Mouse (Mus musculus): Measurements from ENCODE around the gene Zfp583. TPM values are rescaled to one million over a fixed set of nuclear protein-coding genes. Genes with fewer than 3 reads are reported as not detected.
"Not testable (repeated sequence)": the region's sequence is repeated elsewhere in the genome, so short reads cannot be mapped to it uniquely, and the experiment has no call there.

Gene Zfp583
- polyA plus RNA-seq, 1 experiment from 2014 or later = 13.0 TPM

DNA sequence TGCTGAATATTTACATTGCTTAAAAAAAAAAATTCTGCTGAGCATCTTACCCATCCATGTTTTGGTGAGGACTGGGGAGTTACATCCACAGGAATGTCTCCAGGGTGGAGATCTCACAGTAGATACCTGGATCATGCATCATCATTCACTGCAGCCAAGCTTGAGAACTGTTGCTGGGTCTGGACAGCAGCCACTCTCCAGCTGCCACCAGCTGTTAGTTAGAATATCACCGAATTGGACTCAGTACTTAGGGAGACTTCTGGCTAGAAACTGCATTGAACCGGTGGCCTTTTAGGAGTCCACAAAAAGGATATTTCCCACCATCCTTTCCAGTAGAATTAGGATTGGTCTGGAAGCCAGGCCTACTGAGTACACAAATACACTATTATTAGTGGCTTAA is 27.0 kb upstream of the Zfp583 start:
- Histone ChIP-seq H3K4me3 (no peak overlapping the region), H3K9me3 (no peaks in the 10 kb centered on the region), H3K4me2 (no peak overlapping the region), H3K27me3 (no peaks in the 10 kb centered on the region), H3K4me1 (replicated peaks) (0 out of 2 replicates have a peak, but pooled peaks cover 2% of the 10 kb centered on the region), H3K36me3 (peaks cover 19% of the 10 kb centered on the region), H3K9ac (no peak overlapping the region), H3K27ac (no peak overlapping the region)
- WGBS = 80% methylated on average over 2 of the region's 2 CpGs
- no peak for ATAC-seq (ENCODE audit: low FRiP score)

DNA sequence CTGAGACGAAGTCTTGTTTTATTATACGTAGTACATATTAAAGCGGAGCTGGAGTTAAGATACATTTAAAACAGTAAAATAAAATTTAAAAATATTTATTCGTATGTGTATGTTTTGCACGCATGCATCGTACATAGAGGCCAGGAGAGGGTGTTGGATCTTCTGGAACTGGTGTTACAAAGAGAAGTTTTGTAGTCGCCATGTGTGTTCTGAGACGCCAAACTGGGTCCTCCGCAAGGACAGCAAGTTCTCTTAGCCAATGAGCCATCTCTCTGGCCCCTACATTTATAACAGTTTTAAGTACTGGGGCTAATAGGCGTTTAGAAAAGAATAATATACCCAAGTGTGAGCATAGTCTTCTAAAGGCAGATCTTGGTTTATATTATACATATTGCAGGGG is 13.0 kb upstream of the Zfp583 start:
- H3K9me3 ChIP-seq = no peaks in the 10 kb centered on the region
- peak overlapping the region; percentile 68 for H3K4me3 ChIP-seq
- H3K27ac ChIP-seq = peak overlapping the region; percentile 90; the same call in 1 of the 2 replicates
- peak overlapping the region; percentile 77 for H3K9ac ChIP-seq
- no peaks in the 10 kb centered on the region for H3K27me3 ChIP-seq
- H3K36me3 ChIP-seq = no peaks in the 10 kb centered on the region
- H3K4me1 ChIP-seq (replicated peaks) = no peaks in the 10 kb centered on the region; the same call in 1 of the 2 replicates
- ATAC-seq (ENCODE audit: low FRiP score) = peak; percentile 37
- H3K4me2 ChIP-seq = peak overlapping the region; percentile 51
- 35% methylated on average over 10 of the region's 10 CpGs for WGBS

DNA sequence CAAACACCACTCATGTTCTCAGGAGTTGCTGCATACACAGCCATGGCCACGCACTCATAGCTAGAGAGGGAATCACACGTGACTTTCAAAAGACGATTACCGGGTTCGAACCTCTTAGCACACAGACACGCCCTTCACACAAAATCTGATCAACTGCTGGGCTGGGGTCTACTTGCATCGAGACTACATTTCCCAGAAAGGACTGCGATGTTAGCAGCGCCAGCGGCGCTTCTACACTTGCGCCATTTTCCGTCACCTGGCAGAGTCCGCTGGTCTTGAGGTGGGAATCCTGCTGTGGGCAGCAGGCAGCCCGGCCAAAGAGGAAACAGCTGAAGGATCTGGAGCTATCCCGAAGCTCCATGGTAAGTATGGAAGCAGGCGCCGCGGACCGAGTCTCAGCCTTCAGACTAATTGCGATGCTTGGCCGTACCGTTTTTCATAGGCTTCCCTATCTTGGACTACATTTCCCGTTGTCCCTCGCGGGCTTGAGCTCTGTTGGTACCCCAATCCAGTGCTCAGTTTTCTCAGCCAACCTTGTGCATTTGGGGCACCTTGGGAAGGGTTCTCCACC is 12.5 kb upstream of the Zfp583 start, which contains the start of gene Gm3854:
Gene Gm3854, plus strand, starts transcription at position 259 of the 571 bp plus-strand sequence.
- ATAC-seq (ENCODE audit: low FRiP score) = peak; percentile 94
- H3K4me2 ChIP-seq = peak within 1 kb of the TSS; percentile 51
- no peaks in the 10 kb centered on the region for H3K36me3 ChIP-seq
- peaks cover 3% of the 10 kb centered on the region; the same call in 1 of the 2 replicates for H3K27me3 ChIP-seq
- no peaks in the 10 kb centered on the region; the same call in 1 of the 2 replicates for H3K4me1 ChIP-seq (replicated peaks)
- H3K9me3 ChIP-seq = no peaks in the 10 kb centered on the region
- H3K9ac ChIP-seq = peak within 1 kb of the TSS; percentile 77
- peak within 1 kb of the TSS; percentile 90 for H3K27ac ChIP-seq
- under 1% methylated on average over 26 of the region's 26 CpGs for whole genome bisulfite sequencing
- peak within 1 kb of the TSS; percentile 68 for H3K4me3 ChIP-seq

DNA sequence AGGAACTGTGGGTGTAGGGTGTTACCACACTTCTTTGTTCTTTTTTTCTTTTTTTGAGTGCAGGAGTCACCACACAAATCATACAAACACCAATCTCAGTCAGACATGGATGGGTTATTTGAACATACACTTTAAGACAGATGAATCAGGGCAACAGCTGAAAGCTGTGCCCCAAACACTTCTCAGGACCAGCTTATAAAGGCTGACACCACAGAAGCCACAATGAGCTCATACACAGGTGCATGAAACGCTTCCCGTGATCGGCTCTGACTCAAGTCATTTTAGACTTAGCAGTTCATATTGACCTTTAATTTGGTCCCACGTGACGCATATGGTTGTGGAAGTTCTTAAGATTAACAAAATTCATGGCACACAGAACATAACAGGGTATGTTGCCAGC is 8.8 kb upstream of the Zfp583 start:
- Histone ChIP-seq H3K27me3 (peaks cover 3% of the 10 kb centered on the region; the same call in 1 of the 2 replicates), H3K9ac (no peak overlapping the region), H3K9me3 (no peaks in the 10 kb centered on the region), H3K4me1 (replicated peaks) (no peaks in the 10 kb centered on the region; the same call in 1 of the 2 replicates), H3K27ac (no peak overlapping the region), H3K4me3 (no peak overlapping the region), H3K36me3 (no peaks in the 10 kb centered on the region), H3K4me2 (no peak overlapping the region)
- ATAC-seq (ENCODE audit: low FRiP score) = no peak
- WGBS = 84% methylated on average over 5 of the region's 5 CpGs

DNA sequence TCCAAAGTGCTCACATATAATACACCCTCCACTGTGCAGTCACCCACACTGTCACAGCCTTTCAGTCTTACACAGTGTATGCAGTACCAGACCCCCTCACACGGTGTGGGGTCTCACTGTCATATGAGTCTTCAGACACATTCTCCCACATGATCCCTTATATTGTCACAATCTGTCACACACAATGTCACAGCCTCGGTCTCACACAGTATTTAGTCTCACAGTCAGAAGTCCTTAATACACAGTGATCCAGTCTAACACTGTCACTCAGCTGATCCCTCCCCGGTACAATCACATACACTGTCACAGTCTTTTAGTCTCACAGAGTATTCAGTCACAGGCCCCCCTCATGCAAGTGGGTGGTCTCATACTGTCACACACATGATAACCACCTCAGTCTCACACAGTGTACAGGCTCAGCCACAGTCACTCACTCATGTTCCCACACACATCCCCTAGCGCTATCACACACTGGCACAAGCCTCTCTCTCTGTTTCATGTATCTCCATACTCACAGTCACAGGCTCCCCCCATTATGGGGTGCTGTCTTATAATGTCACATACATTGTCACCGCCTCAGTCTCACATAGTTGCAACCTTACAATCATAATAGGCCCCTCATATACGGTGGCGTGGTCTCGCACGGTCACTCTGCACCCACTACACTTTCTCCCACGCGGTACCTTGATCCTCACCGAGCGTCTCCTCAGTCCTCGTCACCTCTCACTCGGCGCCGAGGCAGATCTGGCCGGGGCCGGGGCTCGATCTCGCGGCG is 440 bp downstream of the Zfp583 start:
- H3K36me3 ChIP-seq = peaks cover 19% of the 10 kb centered on the region; the same call in 1 of the 2 replicates
- peak overlapping the region; percentile 84 for H3K9ac ChIP-seq
- no peaks in the 10 kb centered on the region for H3K27me3 ChIP-seq
- peaks cover 12% of the 10 kb centered on the region for H3K4me1 ChIP-seq (replicated peaks)
- WGBS = 18% methylated on average over 23 of the region's 23 CpGs
- H3K9me3 ChIP-seq = no peaks in the 10 kb centered on the region
- H3K4me2 ChIP-seq = peak overlapping the region; percentile 67
- ATAC-seq (ENCODE audit: low FRiP score) = peak; percentile 90
- peak overlapping the region; percentile 91 for H3K27ac ChIP-seq
- H3K4me3 ChIP-seq = peak overlapping the region; percentile 57

DNA sequence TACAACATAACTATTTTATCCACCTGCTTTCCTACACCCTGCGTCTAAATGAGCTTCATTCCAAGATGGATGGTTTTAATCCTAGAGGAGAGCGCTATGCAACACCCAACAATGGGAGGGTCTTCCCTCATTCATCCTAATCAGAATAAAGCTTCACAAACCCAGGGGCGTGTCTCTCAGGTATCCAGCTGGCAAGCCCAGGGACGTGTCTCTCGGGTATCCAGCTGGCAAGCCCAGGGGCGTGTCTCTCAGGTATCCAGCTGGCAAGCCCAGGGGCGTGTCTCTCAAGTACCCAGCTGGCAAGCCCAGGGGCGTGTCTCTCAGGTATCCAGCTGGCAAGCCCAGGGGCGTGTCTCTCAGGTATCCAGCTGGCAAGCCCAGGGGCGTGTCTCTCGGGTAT is 30.3 kb downstream of the Zfp583 start:
- H3K9ac ChIP-seq; H3K9me3 ChIP-seq; ATAC-seq (ENCODE audit: low FRiP score); H3K4me2 ChIP-seq; H3K27me3 ChIP-seq; H3K27ac ChIP-seq; H3K4me1 ChIP-seq (replicated peaks); H3K4me3 ChIP-seq: not testable (repeated sequence)
- 83% methylated on average over 11 of the region's 11 CpGs for WGBS
- H3K36me3 ChIP-seq = peaks cover 81% of the 10 kb centered on the region

DNA sequence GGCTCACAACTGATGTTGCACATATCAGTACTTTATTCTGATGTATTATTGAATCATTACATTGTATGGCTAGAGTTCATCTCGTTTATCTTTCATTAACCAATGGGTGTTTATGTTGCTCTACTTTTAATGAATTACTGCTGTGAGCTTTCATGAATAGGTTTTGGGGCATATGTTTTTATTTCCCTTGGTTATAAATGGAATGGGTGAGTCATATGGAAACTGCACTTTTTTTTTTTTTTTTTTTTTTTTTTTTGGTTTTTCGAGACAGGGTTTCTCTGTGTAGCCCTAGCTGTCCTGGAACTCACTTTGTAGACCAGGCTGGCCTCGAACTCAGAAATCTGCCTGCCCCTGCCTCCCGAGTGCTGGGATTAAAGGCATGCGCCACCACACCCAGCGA is 40.0 kb downstream of the Zfp583 start:
- H3K4me2 ChIP-seq; ATAC-seq (ENCODE audit: low FRiP score); H3K4me3 ChIP-seq; H3K27me3 ChIP-seq; H3K27ac ChIP-seq; H3K9ac ChIP-seq; H3K9me3 ChIP-seq: not testable (repeated sequence)
- 97% methylated on average over 5 of the region's 6 CpGs for WGBS
- H3K36me3 ChIP-seq = peaks cover 46% of the 10 kb centered on the region
- peaks cover 25% of the 10 kb centered on the region for H3K4me1 ChIP-seq (replicated peaks)

DNA sequence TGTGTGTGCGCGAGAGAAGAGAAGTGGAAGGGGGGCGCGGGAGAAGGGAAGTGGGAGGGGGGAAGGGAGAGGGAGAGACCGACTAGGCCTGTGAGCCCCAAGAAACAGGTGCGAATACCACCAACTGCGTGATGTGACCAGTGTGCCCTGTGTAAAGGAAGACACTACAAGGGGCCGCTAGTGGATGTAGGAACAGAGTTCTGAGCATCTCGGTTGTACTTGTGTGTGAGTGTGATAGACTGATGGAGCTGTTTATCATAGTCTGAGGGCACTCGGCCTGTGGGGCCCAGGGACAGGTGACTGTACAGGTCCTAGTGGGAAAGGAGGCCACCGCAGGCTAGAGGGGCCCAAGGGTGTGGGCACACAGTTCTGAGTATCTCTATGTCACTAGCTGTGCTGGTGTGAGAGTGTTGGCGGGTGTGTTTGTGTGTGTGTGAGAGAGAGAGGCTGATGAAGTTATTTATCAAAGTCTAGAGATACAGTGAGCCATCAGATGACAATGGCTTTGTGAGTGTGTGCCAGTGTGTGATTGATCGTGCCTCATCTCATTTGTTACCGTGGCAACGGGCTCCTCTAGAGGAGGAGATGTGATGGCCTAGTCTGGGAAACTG is 44.1 kb downstream of the Zfp583 start:
- Histone ChIP-seq H3K9me3 (no peaks in the 10 kb centered on the region), H3K27me3 (no peaks in the 10 kb centered on the region), H3K4me1 (replicated peaks) (peaks cover 31% of the 10 kb centered on the region), H3K27ac (peak overlapping the region; percentile 90), H3K4me3 (peak overlapping the region; percentile 58), H3K36me3 (peaks cover 11% of the 10 kb centered on the region), H3K9ac (peak overlapping the region; percentile 72), H3K4me2 (peak overlapping the region; percentile 83)
- ATAC-seq (ENCODE audit: low FRiP score) = peak; percentile 27
- WGBS = 14% methylated on average over 15 of the region's 15 CpGs

DNA sequence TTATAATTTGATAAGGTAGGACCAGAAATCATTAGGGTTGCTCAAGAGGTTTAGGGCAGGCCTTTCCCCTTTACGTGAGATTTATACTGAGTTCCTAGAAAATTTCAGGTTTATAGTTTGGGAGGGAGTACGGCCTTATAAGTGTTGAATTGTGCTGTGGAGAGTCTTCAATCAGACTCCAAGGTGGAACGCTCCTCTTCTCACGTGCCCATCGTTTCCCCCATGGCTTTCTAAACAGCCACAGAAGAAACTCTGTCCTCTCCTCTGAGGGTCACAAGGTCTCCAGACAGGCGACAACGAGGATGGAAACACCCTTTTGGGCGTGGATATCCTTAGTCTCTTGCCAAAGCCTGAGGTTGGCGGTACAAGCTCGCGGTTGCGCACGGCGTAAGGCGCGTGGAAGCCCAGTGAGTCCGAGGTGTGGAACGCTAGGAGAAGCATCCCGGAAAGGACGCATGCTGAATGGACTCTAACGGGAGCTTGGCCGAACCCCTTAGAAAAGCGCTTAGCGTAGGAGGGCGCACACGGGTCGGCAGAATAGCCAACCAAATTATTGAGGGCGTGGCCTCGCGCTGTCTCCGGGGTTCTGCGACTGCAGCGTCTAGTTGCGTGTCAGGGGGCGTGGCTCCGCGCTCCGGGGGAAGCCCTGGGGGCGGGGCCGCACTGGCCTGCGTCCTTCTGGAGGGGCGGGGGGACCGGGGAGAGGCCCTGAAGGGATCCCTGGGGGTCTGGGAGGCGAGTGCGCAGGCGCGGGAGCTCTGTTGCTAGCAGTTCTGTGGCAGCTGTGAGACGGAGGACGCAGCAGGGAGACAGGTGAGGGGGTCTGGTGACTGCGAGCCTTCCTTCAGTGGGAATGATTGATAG is 45.0 kb downstream of the Zfp583 start, which contains the start of gene Zfp667:
Gene Zfp667, plus strand, starts transcription at position 738 of the 864 bp plus-strand sequence.
- Histone ChIP-seq H3K9me3 (no peaks in the 10 kb centered on the region), H3K27ac (peak within 1 kb of the TSS; percentile 90), H3K4me3 (peak within 1 kb of the TSS; percentile 58), H3K4me1 (replicated peaks) (peaks cover 31% of the 10 kb centered on the region), H3K36me3 (peaks cover 7% of the 10 kb centered on the region), H3K27me3 (no peaks in the 10 kb centered on the region), H3K9ac (peak within 1 kb of the TSS; percentile 72), H3K4me2 (peak within 1 kb of the TSS; percentile 83)
- WGBS = 3% methylated on average over 50 of the region's 50 CpGs
- ATAC-seq (ENCODE audit: low FRiP score) = peak; percentile 65

DNA sequence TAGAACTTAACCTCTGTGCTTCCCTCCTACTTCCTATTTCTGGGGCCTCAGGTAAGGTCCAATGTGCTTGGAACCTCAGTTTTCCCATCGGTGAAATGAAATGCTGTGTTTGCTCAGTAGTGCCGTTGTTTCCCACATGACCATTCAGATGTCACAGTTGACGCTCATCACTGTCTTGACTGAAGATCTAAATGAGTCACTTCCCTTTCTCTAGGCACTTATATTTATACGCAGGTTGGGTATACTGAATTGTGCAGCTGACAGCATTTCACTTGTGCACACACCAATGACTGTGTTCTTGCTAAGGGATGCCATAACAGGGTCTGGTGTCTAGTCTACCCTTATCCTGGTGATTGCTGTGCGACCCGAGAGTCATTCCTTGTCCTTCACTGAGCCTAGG is 45.7 kb downstream of the Zfp583 start:
- H3K27me3 ChIP-seq = no peaks in the 10 kb centered on the region
- no peaks in the 10 kb centered on the region for H3K9me3 ChIP-seq
- peaks cover 1% of the 10 kb centered on the region for H3K36me3 ChIP-seq
- H3K9ac ChIP-seq = no peak overlapping the region
- peak overlapping the region; percentile 90 for H3K27ac ChIP-seq
- H3K4me2 ChIP-seq = peak overlapping the region; percentile 83
- ATAC-seq (ENCODE audit: low FRiP score) = no peak
- peak overlapping the region; percentile 58 for H3K4me3 ChIP-seq
- 91% methylated on average over 6 of the region's 6 CpGs for WGBS
- peaks cover 31% of the 10 kb centered on the region for H3K4me1 ChIP-seq (replicated peaks)

DNA sequence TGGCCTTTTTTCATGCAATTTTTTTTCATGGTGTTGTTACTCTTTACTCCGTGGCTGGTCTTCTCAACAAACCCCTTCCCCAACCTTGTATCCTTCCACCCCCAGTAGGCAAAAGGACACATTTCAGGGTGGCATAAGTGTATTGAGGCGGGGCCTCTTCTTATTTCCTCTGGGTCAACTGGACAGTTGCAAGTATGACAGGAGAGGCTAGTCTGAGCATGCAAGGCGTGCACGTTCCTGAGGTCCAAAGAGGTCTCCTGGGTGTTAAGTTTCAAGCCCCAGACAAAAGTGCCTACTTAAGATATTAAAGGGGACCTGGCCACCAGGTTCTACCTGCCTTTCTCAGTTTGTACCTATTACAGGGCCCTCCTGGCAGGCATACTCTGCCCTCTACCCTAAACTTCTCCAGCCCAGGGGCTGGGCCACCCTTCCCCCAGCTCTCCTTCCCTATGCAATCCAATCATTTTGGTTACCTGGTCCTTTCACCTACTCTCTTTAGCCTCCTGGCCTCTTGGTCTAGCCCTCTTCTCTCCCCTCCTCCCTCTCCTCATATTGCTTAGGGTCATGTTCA is 46.6 kb downstream of the Zfp583 start:
- Histone ChIP-seq H3K4me1 (replicated peaks) (peaks cover 31% of the 10 kb centered on the region), H3K36me3 (no peaks in the 10 kb centered on the region), H3K4me3 (no peak overlapping the region), H3K9ac (no peak overlapping the region), H3K27ac (no peak overlapping the region), H3K4me2 (peak overlapping the region; percentile 54), H3K9me3 (no peaks in the 10 kb centered on the region), H3K27me3 (no peaks in the 10 kb centered on the region)
- no peak for ATAC-seq (ENCODE audit: low FRiP score)
- WGBS = 85% methylated on average over 4 of the region's 4 CpGs

Measured in hindbrain, embryonic 13.5 days (tissue).